Mouse (Mus musculus) left cerebral cortex, postnatal 14 days (tissue): ENCODE measurements around the gene Esyt2. TPM values are rescaled to one million over a fixed set of nuclear protein-coding genes. Genes with fewer than 3 reads are reported as not detected.

Experiments used
- DNase-seq, 2 experiments: peaks; one replicate each; pipeline ENCODE4 v3.0.0; 2021 to 2022; ENCODE audit warnings: low spot score in 2 of 2, mixed read lengths in 1 of 2
- intact Hi-C: fragments of 180-260 bp; cut with DNase I; formaldehyde crosslinking; loops from one replicate; pipeline ENCODE4 v1.15.1; 2025
- total RNA-seq, 2 experiments: library from RNA; stranded (reverse); gene quantifications; 2 replicates each; pipeline ENCODE4 v1.2.3; 2021

Esyt2 gene
- total RNA-seq, 2 experiments from 2014 or later: 54.6 to 57.9 TPM

DNA sequence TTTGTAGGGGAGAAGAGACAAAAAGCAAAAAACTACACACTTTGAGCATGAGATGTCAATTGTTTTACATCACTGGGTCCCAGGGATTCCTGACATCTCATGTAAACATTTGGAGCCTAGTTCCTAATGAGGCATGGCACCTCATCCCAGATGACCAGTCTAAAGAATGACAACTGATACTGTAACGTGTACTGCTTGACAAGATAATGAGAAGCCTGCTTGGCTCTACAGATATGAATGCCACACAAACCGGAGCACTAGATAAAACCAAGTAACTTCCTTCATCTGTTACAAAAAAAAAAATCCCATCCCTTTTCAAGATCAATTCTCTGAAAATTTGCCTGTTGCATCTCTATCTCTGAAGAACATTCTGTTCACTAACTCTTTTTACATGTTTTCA is 4.0 kb upstream of the Esyt2 start:
- intact Hi-C loops: no loop called here
- DNase-seq: no peak

DNA sequence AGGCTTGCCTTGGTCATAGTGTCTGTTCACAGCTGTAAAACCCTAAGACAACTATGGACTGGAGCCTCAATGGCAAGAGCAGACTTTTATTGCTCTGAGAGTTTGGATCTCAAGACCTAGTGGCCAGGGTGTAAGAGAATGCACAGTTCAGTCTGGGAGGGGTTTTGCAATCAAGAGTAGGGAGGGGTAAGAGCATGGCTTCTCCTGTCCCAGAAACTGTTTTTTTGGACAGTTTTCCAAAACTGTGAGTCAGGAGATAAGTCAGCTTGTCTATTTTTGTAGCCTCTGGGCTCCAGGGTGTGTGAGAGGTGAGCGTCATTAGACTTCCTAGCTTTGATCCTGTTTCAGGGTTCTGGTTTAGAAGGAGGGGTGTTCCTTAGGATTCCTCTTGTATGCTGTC is 2.5 kb upstream of the Esyt2 start:
- DNase-seq: no peak
- intact Hi-C loops: no loop called here

DNA sequence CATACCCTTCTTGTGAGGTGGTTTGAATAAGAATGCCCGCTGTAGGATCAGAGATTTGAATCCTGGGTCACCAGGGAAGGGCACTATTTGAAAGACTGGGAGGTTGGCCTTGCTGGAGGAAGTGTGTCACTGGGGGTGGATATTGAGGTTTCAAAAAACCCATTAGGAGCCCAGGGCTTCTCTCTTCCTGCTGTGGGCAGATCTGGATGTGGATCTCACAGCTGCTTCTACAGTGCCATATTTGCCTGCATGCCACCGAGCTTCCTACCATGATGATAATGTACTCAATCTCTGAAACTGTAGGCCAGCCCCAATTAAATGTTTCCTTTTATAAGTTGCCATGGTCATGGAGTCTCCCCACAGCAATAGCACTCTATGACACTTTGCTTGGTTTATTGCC is 1.8 kb upstream of the Esyt2 start:
- intact Hi-C loops: no loop called here
- DNase-seq: no peak

DNA sequence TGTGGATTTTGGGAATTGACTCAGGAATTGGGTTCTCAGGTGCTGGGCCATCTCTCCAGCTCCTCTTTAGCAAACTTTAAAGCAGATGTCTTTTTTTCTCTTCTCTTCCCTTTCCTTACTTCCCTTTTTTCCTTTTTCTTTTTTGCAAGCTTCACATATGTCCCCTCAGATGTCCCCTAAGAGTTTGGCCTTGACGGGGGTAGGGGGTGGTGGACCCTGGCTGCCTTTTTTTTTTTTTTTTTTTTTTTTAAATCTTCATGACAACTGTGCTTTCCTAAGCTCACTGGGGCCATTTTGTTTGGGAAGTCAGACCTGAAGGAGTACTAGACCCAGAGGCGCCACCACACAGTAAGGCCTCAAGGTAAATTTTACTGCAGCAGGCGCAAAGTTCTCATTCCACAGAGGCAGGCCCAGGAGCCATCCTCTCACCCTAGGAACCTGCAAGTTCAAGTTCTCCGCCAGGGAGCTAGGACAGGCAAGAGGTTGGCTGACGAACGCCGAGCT is 795 bp upstream of the Esyt2 start:
- no peak for DNase-seq
- intact Hi-C loops: no loop called here

DNA sequence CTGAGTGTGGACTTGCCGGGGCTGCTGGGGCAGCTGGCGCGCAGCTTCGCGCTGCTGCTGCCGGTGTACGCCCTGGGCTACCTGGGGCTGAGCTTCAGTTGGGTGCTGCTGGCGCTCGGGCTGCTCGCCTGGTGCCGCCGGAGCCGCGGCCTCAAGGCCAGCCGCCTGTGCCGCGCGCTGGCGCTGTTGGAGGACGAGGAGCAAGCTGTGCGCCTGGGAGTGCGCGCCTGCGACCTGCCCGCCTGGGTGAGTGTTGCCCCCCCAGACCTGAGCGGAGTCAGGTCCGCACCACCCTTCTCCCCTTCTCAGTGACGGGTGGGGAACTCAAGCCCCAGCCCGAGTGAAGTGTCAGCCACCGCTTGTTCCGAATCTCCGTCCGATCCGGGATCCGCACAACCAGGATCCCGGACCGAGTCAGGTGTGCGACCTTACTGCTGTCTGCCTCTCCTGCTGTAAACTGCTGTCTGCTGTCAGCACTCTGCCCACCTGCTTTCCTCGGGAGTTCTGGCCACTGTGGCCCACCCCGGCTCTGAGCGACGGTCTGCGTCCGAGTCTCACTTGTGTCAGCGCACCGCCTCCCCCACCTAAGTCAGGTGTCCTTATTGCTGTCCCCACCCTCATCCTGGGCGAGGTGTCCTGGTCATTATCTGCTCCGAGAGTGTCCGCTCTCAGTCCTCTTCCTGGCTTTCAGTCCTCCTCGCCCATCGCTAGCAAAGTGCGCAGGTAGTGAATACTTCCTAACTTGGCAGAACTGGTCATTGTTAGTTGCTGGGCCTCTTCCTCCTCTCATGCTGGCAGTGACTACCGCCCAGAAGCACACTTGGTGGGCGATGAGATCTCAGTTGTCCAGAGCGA is 658 bp downstream of the Esyt2 start:
- peak; percentile 22 to 23 for DNase-seq
- intact Hi-C loops: no loop called here

DNA sequence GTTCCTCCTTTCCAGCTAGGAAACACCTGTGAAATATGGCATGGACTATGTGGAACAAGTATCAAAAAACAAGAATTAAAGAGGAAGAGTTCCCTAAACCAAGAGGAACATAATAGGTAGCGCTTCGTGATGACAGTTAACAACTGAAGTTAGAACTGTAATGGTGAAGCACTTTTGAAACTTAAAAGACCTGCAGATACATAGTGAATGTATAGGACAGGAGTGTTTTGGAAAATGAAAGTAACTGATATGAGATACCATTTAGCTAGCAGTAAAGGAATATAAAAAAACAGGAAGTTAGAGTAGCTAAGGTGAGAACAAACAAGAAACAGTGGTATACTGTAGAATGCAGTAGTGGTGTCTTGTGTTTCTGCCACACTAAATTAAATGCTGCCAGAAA is 1.9 kb downstream of the Esyt2 start:
- DNase-seq: no peak
- intact Hi-C loops: no loop called here

DNA sequence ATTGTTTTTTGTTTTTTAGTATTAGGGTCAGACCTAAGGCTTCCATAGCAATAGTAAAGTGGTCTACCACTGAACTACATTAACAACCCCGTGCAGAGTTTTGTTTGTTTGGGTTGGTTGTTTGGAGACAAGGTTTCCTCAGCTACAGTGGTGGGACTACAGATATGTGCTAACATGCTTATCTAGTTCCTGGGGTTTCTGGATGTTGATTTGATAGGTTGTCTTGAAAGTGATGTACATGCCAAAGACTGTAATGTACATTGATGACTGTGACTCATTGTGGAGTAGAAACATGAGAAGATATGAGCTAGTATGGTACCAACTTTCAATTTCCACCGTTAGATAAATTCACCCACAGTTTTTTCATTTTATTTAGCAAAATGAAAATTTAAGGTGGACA is 2.5 kb downstream of the Esyt2 start:
- DNase-seq: no peak
- intact Hi-C loops: no loop called here

DNA sequence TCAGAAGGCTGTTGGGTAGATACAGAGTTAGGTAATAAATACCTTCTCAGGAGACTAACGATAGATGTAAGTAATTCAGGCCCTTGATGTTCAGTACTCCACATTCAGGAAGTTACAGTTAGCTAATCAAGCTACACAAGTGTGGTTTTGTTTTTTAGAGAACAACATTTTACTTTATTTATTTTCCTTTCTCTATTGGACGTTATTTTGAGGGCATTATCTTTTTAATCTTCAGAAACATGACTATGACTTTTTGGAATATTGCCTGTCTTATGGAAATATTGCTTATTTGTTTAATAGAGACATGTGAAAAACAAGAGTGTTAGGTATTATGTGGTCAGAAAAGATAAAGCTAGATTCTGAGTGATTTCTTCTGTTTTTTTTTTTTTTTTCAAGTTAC is 12.2 kb downstream of the Esyt2 start:
- intact Hi-C loops: no loop called here
- no peak for DNase-seq

DNA sequence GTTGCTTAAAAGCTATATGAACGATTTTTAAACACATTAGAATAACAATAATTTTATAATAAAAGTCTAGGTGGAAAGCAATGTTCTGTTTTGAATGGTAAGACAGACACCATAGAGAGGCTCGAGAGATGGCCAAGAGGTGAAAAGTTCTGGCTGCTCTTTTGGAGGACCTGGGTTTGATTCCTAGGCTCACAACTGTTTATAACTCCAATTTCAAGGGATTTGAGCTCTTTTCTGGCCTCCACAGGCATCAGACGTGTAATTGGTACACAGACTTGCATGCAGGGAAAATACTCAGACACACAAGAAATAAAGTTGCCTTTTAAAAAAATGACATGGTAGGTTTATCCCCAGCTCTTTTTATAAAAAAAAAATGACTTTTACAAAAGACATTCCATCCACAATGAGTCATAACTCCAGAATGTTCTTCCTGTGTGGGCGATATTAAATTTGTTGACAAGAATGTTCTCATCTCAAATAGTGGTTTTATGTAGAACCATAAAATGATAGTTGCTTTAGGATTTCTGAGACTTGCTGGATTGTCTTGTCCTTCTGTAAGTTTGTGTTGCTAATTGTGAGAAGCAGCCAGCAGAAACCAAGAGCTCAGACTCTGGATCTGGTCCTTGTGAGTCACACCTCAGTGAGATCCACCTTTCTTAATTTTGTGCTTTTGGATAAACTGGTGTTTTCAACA is 12.8 kb downstream of the Esyt2 start:
- intact Hi-C loops: no loop called here
- peak in 1 of 2 experiments; percentile 33 for DNase-seq

DNA sequence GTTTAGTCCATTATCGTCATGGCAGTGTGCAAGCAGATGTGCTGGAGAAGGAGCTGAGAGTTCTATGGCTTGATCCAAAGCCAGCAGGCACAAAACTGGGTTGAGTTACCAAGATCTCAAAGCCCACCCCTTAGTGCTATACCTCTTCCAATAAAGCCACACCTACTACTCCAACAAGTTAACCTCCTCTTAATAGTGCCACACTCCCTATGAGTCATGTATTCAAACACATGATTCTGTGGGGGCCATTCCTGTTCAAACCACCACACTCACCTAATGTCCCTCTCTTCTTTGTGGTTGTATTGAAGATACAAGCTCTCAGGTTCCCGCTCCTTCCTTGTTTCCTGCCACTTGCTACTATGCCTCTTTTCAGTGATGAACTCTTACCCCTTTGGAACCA is 18.9 kb downstream of the Esyt2 start:
- intact Hi-C loops: no loop called here
- no peak for DNase-seq

DNA sequence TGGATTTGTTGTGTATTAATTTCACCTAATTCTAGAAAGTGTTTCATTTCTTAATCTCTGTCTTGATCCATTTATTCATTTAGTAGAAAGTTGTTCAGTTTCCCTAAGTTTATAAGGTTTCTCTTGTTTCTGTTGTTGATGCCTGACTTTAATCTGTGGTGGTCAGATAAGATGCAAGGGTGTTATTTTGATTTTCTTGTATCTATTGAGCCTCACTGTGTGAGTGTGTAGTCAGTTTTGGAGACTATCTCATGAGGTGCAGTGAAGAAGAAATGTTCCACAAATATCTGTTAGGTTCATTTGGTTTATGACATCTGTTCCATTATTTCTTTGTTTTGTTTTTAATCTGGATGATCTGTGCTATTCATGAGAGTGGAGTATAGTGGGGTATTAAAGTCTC is 21.2 kb downstream of the Esyt2 start:
- intact Hi-C loops: no loop called here
- no peak for DNase-seq

DNA sequence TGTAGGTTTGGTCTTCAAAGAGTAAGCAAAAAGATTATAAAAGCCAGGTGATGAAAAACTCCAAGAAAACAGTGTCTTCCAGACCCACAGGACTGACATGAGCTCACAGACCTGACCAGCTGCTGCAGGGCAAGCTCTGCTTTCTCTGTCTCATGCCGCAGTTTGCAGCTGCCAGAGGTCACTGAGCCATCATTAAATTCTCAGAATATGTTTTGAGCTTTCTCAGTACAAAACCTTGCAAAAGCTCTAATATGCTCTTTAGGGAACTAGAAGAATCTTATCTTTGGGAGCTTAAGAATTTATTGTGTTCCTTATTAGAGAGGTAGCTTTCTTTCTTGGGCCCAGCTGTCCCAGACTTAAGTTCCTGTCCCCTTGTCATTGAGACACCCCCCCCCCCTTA is 25.0 kb downstream of the Esyt2 start:
- DNase-seq: no peak
- intact Hi-C loops: no loop called here

DNA sequence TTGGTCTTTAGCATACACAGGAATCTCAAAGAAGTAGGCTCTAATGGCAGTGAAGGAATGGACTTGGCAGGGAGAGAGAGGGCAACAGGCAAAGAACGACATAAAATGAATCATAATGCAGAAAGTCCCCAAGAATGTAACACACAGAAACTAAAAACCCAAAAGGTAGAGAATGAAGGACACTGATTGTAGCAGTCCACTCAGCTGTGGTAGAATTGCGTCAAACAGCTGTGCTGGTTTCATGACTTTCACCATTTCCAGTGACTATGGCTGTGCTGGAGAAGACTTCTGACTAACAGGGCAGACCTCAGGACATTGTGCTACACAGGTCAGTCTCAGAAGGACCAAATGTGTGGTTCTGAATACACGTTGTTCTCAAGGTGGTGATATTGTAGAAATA is 26.9 kb downstream of the Esyt2 start:
- intact Hi-C loops: no loop called here
- no peak for DNase-seq

DNA sequence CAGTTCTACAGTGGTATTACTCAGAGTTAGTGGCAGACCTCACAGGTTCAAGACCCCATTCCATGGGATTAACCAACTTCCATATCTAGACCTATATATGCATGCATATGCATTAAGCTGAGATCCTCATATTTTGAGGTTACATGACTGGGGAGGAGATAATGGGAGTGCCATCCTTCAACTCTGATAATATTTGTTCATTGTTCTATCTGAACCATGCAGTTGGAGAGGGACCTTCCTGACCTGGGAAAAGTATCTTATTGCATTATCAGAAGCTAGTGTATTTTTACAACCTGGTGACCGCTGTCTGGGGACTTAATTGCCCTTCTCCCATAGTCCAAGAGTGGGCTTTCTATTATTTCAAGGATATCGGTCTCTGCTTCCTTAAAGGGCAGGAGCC is 27.6 kb downstream of the Esyt2 start:
- intact Hi-C loops: no loop called here
- DNase-seq: no peak

DNA sequence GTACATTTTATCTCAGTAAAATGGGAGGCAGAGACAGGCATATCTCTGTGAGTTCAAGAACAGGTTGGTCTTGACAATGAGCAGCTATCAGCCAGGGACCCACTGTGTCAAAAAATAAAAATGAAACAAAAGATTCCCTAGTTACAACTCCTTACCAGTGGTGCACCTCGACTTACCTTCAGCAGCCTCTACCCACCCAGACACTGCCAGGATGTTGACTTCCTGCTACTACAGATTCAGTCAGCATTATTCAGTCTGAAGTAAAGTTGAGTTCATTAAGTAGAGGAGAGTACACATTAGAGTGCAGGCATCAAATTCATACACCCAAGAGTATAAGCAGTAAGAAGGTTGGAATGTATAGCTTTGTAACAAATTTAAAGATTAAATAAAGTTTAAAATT is 32.8 kb downstream of the Esyt2 start:
- intact Hi-C loops: no loop called here
- no peak for DNase-seq

DNA sequence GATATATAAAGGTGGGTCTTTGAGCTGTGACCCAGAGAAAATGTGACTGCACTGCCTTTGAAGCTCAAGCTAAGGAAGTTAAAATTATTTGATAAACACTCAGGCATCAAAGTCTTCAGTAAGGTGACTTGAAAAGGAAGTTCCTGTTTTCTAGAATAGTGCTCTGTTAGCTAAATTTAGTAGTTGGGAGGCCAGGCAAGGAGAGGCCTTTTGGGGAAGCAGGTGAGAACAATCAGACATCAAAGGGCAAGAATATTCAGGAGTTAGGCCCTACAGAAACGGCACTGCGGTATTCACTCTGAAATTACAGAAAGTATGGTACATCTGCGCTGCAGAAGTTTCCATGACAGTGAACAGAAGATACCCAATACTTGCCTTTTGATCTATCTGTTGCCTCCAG is 34.5 kb downstream of the Esyt2 start:
- DNase-seq: no peak
- intact Hi-C loops: no loop called here

DNA sequence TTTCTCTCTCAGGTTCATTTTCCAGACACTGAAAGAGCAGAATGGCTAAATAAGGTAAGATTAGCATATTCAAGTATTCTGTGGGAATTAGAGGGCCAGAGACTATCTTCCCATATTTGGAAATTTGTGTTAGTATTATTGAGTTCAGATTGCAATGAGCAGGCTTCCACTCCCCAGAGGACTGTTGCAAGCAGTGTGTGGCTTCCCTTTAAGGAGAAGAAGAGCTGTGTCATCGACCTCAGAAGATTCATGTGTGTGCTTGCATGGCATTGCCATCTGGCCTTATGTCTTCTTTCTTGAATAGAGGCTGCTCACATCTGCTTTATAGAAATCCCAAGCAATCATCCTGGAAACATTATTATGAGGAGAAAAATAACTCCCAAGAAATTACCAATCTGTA is 36.8 kb downstream of the Esyt2 start:
- intact Hi-C loops: no loop called here
- no peak for DNase-seq

DNA sequence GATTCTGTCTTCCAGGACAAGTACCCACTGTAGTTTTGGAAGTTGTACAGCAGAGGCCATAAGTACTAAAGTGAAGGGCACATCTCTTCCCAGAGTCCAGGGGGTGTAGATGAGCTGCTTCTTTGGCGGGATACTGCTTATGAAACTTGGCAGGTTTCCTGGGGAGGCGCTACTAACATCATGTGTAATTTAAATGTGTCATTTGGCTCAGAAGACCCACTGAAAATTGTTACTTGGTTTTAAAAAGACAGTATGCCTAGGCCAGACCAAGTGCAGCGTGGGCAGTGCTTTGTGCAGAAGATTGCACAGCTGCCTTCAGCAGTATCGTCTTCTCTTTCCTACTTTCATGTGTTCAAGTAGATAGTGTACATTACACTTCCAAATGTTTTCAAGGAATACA is 44.5 kb downstream of the Esyt2 start:
- DNase-seq: peak; percentile 58 to 76
- intact Hi-C loops: no loop called here

DNA sequence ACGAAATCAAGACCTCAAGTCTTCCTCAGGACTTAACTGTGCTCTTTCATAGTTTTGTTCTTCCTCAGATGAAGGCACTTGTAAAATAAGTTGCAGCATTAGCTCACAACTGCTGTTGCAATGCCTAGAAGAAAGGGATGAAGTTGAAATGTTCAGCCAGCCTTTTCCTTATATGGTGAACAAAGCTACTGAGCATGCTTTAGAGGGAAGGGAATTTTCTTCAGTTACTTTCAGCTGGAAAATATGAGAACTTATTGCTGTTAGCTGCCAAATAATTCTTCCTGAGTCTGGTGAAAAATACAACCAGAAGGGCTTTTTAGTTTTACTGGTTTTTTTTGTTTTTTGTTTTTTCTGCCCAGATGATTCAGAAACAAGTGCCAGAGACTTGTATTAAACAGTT is 45.2 kb downstream of the Esyt2 start:
- intact Hi-C loops: no loop called here
- no peak for DNase-seq

DNA sequence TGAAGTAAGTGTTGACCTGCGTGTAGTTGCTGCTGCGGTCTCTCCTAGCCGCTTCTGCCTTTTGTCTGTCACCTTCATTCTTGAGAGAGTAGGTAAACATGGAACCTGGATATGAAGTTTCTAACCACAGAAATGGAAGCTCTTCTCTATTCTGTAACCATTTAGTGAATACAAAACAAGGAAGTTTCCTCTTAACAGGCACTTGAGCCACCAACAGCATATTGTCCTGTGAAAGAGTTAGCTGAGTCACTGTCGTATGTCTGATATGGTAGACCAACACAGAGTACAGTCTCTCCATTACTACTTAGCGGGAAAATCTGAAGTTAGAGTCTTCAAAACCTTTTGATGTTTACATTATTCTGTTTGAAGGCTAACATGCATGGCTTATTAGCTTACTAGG is 53.3 kb downstream of the Esyt2 start:
- intact Hi-C loops: no loop called here
- DNase-seq: no peak

DNA sequence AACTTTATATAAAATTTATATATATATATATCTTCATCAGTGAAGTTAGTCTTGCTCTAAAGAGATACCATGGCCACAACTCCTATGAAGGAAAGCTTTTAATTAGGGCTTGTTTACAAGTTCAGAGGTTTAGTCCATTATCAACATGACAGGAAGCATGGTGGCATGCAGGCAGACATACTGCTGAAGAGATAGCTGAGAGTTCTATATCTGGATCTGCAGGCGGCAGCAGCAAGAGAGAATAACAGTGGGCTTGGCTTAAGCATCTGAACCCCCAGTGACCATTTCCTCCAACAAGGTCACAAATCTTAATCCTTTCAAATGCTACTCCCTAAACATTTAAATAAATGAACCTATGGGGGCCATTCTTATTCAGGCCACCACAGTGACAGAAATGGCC is 59.2 kb downstream of the Esyt2 start:
- DNase-seq: no peak
- intact Hi-C loops: no loop called here
